Mouse (Mus musculus) myocyte (in vitro differentiated cells): ENCODE measurements around the gene Elp6. TPM values are rescaled to one million over a fixed set of nuclear protein-coding genes. Genes with fewer than 3 reads are reported as not detected.
A peak's percentile ranks its signal among the peaks of the same experiment; 100 is the strongest.

Experiments used
- H3K27me3 ChIP-seq: one replicate; pipeline ENCODE4 v1.6.1; 2011; ENCODE audit not compliant: control insufficient read depth, insufficient read depth, insufficient read length
- H3K36me3 ChIP-seq: one replicate; pipeline ENCODE4 v1.6.1; 2011; ENCODE audit not compliant: control insufficient read depth, insufficient read depth
- H3K4me2 ChIP-seq: one replicate; pipeline ENCODE4 v1.6.1; 2011; ENCODE audit warnings: low read depth, control low read depth
- H3K4me3 ChIP-seq: one replicate; pipeline ENCODE4 v1.5.1; 2011; ENCODE audit warnings: mild to moderate bottlenecking, control low read depth, moderate library complexity
- H3K79me2 ChIP-seq: one replicate; pipeline ENCODE4 v1.6.1; 2011; ENCODE audit not compliant: control insufficient read depth, insufficient read depth
- H3ac ChIP-seq: one replicate; pipeline ENCODE4 v1.6.1; 2011; ENCODE audit not compliant: control insufficient read depth, insufficient read length
- CEBPB ChIP-seq: IDR thresholded peaks from 2 replicates; pipeline ENCODE4 v1.6.1; 2011; ENCODE audit warnings: mild to moderate bottlenecking, moderate library complexity; ENCODE audit not compliant: poor library complexity, insufficient read depth, severe bottlenecking
- E2F4 ChIP-seq: IDR thresholded peaks from one replicate; pipeline ENCODE4 v1.6.1; 2011; ENCODE audit warnings: mild to moderate bottlenecking, control low read depth, moderate library complexity; ENCODE audit not compliant: insufficient read depth
- MAX ChIP-seq: IDR thresholded peaks from one replicate; pipeline ENCODE4 v1.6.1; 2011; ENCODE audit warnings: low read depth, mild to moderate bottlenecking, control low read depth
- MYOD1 ChIP-seq, 3 experiments: IDR thresholded peaks; one replicate each; pipeline ENCODE4 v1.6.1; 2011; ENCODE audit warnings: control low read depth in 2 of 3, low read depth in 2 of 3, mild to moderate bottlenecking in 2 of 3, moderate library complexity in 1 of 3; ENCODE audit not compliant: insufficient read length in 2 of 3, control insufficient read depth in 1 of 3
- MYOG ChIP-seq, 3 experiments: IDR thresholded peaks; one replicate each; pipeline ENCODE4 v1.6.1; 2011; ENCODE audit warnings: control low read depth in 2 of 3, low read depth in 2 of 3, mild to moderate bottlenecking in 2 of 3; ENCODE audit not compliant: insufficient read length in 2 of 3, control insufficient read depth in 1 of 3, insufficient read depth in 1 of 3
- POLR2A ChIP-seq: IDR thresholded peaks from one replicate; pipeline ENCODE4 v1.6.1; 2011; ENCODE audit warnings: low read depth, mild to moderate bottlenecking, control low read depth, moderate library complexity; ENCODE audit not compliant: insufficient read length
- POLR2AphosphoS2 ChIP-seq: IDR thresholded peaks from one replicate; pipeline ENCODE4 v1.6.1; 2011; ENCODE audit warnings: low read depth, control low read depth; ENCODE audit not compliant: insufficient read length
- REST ChIP-seq: IDR thresholded peaks from one replicate; pipeline ENCODE4 v1.6.1; 2011; ENCODE audit warnings: mild to moderate bottlenecking, control low read depth, moderate library complexity; ENCODE audit not compliant: insufficient read depth, insufficient read length
- SRF ChIP-seq: IDR thresholded peaks from one replicate; pipeline ENCODE4 v1.6.1; 2011; ENCODE audit warnings: low read depth; ENCODE audit not compliant: control insufficient read depth, insufficient read length
- TCF12 ChIP-seq: IDR thresholded peaks from one replicate; pipeline ENCODE4 v1.6.1; 2011; ENCODE audit warnings: mild to moderate bottlenecking, control low read depth; ENCODE audit not compliant: poor library complexity, insufficient read depth, severe bottlenecking
- TCF3 ChIP-seq: IDR thresholded peaks from one replicate; pipeline ENCODE4 v1.6.1; 2011; ENCODE audit warnings: low read depth, control low read depth; ENCODE audit not compliant: insufficient read length
- USF1 ChIP-seq: IDR thresholded peaks from one replicate; pipeline ENCODE4 v1.6.1; 2011; ENCODE audit warnings: low read depth, mild to moderate bottlenecking, control low read depth, moderate library complexity
- polyA plus RNA-seq: library from polyadenylated mRNA; unstranded; fragments of >200 nt; fragmentation: generic; extraction: Trizol; gene quantifications from one replicate; pipeline ENCODE4 v1.2.1, GENCODE M21; 2012; ENCODE audit warnings: missing spikeins

Elp6 gene
- polyA plus RNA-seq, result 11.9 TPM

- H3K4me3 ChIP-seq, result peak within 1 kb of the TSS; percentile 57
- H3K4me2 ChIP-seq, result peak within 1 kb of the TSS; percentile 94
- H3ac ChIP-seq, result peak within 1 kb of the TSS; percentile 38
- no peaks in the 10 kb centered on the region for H3K27me3 ChIP-seq
- TF ChIP-seq POLR2A (peak; percentile 97), POLR2AphosphoS2 (peak; percentile 99), REST (peak; percentile 16), MYOG (IDR thresholded peaks at IDR 0.05; ENCODE audit: control insufficient read depth in 1 of 3, insufficient read depth in 1 of 3, insufficient read length in 2 of 3, low read depth in 2 of 3) (peak in 1 of 3 experiments; percentile 4), CEBPB (no peak)
- peaks cover 14% of the 10 kb centered on the region for H3K79me2 ChIP-seq
- H3K36me3 ChIP-seq, result no peaks in the 10 kb centered on the region
Observed at GRCm38 (mm10) chr9:110304969-110305651, at the start of gene Elp6. Gene Elp6, plus strand, starts transcription at chr9:110305173.

- no peak overlapping the region for H3ac ChIP-seq
- TF ChIP-seq TCF12, result no peak
- TF ChIP-seq TCF3, result no peak
- TF ChIP-seq REST, result no peak
- no peak for TF ChIP-seq USF1
- no peak for TF ChIP-seq POLR2A
- no peak for TF ChIP-seq MYOG (IDR thresholded peaks at IDR 0.05; ENCODE audit: control insufficient read depth in 1 of 3, insufficient read depth in 1 of 3, insufficient read length in 2 of 3, low read depth in 2 of 3)
- TF ChIP-seq POLR2AphosphoS2, result no peak
- TF ChIP-seq CEBPB, result no peak
- no peak for TF ChIP-seq E2F4
- TF ChIP-seq SRF, result no peak
- no peak for TF ChIP-seq MAX
- TF ChIP-seq MYOD1 (IDR thresholded peaks at IDR 0.05; ENCODE audit: control insufficient read depth in 1 of 3, insufficient read length in 2 of 3, low read depth in 2 of 3), result no peak
Observed at GRCm38 (mm10) chr9:110255407-110256019, 49.5 kb upstream of the Elp6 start.

GRCm38 (mm10) chr9:110258646-110259045 lies 46.3 kb upstream of the Elp6 start:
- Histone ChIP-seq H3K79me2 (no peaks in the 10 kb centered on the region), H3K27me3 (peaks cover 63% of the 10 kb centered on the region), H3K36me3 (no peaks in the 10 kb centered on the region), H3K4me3 (no peak overlapping the region), H3ac (no peak overlapping the region), H3K4me2 (no peak overlapping the region)
- TF ChIP-seq MYOD1 (IDR thresholded peaks at IDR 0.05; ENCODE audit: control insufficient read depth in 1 of 3, insufficient read length in 2 of 3, low read depth in 2 of 3) (no peak), POLR2A (no peak), TCF12 (no peak), MAX (no peak)

More at GRCm38 (mm10) chr9:110255407-110256019, 49.5 kb upstream of the Elp6 start:
- Histone ChIP-seq H3K36me3 (no peaks in the 10 kb centered on the region), H3K4me2 (no peak overlapping the region), H3K79me2 (no peaks in the 10 kb centered on the region), H3K4me3 (no peak overlapping the region), H3K27me3 (peaks cover 35% of the 10 kb centered on the region)

DNA sequence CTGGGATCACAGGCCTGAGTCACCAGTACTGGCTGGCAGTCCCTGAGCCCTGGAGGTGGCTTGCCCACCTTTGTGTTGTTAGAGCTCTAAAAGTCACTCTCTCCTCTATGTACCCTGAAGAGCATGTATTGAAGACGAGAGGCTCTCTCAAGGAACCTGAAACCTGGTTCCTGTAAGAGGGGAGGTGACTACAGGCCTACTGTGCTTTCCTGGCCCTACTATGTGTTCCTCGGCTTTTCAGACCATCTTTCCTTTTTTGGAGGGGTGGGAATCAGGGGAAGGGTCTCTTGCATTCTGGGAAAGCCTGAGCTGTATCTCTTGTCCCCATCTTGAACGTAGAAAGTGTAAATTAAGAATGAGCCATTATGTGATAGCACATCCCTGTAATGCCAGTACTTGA lies 45.9 kb upstream of the Elp6 start:
- Histone ChIP-seq H3K27me3 (peaks cover 63% of the 10 kb centered on the region), H3K79me2 (no peaks in the 10 kb centered on the region), H3ac (no peak overlapping the region), H3K36me3 (no peaks in the 10 kb centered on the region), H3K4me2 (no peak overlapping the region), H3K4me3 (no peak overlapping the region)
- TF ChIP-seq MYOD1 (IDR thresholded peaks at IDR 0.05; ENCODE audit: control insufficient read depth in 1 of 3, insufficient read length in 2 of 3, low read depth in 2 of 3) (no peak), MAX (no peak), TCF12 (no peak), REST (no peak), POLR2AphosphoS2 (no peak), TCF3 (no peak), E2F4 (no peak), SRF (no peak), MYOG (IDR thresholded peaks at IDR 0.05; ENCODE audit: control insufficient read depth in 1 of 3, insufficient read depth in 1 of 3, insufficient read length in 2 of 3, low read depth in 2 of 3) (no peak), USF1 (no peak), POLR2A (no peak)

- H3K79me2 ChIP-seq, result no peaks in the 10 kb centered on the region
- H3ac ChIP-seq, result no peak overlapping the region
- TF ChIP-seq TCF12 (no peak), TCF3 (no peak), REST (no peak), USF1 (no peak), MAX (no peak), MYOD1 (IDR thresholded peaks at IDR 0.05; ENCODE audit: control insufficient read depth in 1 of 3, insufficient read length in 2 of 3, low read depth in 2 of 3) (no peak), MYOG (IDR thresholded peaks at IDR 0.05; ENCODE audit: control insufficient read depth in 1 of 3, insufficient read depth in 1 of 3, insufficient read length in 2 of 3, low read depth in 2 of 3) (no peak), E2F4 (no peak), CEBPB (no peak), POLR2A (no peak), POLR2AphosphoS2 (no peak), SRF (no peak)
- H3K36me3 ChIP-seq, result no peaks in the 10 kb centered on the region
- H3K27me3 ChIP-seq, result peaks cover 49% of the 10 kb centered on the region
- no peak overlapping the region for H3K4me3 ChIP-seq
- no peak overlapping the region for H3K4me2 ChIP-seq
Observed at GRCm38 (mm10) chr9:110263181-110263580, 41.8 kb upstream of the Elp6 start.
